Mouse (Mus musculus) T-helper 17 cell (primary cell): ENCODE results near the gene Trim37.

Experiments
- in situ Hi-C, 2 experiments: fragments of 300-600 bp; cut with MboI, MseI; formaldehyde crosslinking; loops; 1 replicate in 1 of 2; 2 replicates in 1 of 2; pipeline ENCODE4 v1.15.1; 2025; ENCODE audit warnings: high pct_unique_total_duplicates in 2 of 2

Trim37 gene

DNA sequence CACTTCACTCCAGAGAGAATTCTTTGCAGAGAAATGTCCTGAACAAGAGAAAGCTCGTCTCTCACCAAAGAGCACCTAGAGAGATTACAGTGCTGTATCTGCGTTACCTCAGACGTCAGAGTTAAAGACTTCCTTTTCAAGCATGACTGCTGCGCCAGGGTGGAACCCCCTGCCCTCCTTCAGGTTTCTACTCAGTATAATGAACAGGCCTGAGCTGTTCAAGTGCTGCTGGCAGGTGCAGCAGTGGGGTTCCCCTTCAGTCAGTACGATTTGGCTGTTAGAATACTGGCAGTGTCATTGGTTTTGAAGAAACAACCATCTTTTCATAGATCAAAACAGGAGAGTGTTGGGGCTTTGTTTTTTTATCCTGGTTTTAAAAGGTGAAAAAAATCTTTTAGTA lies 100.2 kb downstream of the Trim37 start:
- in situ Hi-C loops = no loop called here

DNA sequence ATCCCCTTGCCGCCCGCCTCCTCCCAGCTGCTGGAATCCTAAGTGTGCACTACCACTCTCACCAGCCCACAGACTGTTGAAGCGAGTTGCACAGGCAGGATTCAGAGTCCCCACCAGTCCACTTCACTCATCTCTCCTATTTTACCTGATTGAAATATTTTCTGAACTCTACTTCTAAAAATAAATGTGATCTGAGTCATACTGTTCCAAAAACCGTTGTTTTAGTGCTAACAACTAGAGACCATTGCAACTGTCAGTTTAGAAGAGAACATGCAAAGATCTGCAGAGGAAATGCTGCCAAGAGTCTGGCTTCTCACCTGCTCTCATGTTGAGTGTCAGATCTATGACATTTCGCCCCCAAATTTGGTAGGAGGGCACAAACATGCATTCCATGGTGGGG lies 106.5 kb downstream of the Trim37 start:
- in situ Hi-C loops = no loop called here

DNA sequence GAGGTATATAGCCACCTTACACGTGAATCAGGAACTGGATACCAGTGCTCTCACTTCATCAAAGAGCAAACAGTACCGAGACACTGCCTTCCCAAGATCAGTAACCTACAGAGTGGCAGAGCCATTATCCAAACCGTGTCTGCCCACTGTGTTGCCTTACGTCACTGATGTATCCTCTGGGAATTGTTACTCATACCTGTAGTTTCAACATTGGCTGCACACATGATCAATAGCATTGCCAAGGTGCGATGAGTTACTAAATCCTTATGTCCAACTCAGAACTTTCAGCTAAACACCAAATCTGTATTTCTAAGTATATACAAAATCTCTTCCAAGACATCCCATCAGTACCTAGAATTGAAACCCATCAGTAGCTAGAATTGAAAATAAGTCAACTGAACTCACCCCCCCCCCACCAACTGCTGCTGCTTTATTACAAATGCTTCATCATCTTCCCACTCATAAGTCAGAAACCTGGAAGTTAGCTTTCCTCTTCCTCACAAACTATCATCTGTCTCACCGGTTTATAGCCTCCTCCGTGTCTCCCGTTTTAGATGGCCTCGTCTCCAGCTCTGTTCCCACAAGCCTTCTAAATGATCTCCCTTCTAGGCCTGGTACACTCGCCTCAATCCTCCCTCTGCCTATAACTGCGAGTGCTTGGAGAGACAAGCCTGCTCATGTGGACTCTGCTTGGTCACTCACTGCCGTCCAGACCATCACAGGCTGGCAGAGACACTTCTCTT lies 108.0 kb downstream of the Trim37 start:
- in situ Hi-C loops = no loop called here

DNA sequence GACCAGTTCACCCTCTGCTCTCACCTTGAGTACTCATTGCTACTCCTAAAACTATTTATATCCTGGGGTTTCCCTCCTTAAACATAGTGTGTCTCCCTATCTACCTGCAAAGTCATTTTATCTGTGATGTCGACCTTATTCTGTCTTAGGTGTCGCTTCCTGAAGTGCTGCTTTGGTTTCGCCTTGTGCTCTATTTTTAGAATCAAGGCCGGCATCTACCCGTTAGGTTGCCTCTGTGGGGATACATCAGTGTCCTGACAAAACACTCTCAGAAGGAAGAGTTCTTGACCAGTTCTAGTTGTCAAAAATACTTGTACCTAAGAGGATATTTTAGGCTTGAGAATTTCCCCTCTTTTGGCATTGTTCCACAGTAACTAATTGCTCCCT lies 108.6 kb downstream of the Trim37 start:
- in situ Hi-C loops = no loop called here

DNA sequence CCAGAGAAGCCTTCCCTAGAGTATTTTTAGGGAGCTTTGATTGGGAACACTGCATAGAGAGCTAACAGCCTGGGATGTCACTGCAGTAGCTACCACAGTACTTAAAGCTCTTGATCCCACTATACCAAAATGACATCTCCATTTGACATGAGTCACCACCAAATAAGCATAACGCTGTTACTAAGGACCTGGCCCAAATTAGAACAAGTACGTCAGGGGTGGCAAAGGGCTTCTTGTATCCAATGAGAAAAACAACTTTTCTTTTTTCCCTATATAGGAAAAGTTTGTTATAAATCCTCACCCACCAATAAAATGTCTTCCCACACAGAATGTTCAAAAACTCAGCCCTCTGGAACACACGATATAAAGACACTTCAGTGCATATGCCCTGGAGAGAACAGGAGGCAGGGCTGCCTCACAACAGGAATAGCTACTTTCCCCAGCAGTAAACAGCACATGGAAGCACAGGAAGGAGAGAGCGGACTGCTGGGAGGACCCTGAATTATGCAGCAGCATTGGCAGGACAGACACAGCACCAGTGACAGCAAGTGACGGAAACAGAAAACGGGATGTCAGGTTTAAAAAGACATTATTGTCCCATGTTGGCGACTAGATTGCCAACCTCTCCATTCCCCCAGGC lies 112.1 kb downstream of the Trim37 start:
- in situ Hi-C loops = no loop called here

DNA sequence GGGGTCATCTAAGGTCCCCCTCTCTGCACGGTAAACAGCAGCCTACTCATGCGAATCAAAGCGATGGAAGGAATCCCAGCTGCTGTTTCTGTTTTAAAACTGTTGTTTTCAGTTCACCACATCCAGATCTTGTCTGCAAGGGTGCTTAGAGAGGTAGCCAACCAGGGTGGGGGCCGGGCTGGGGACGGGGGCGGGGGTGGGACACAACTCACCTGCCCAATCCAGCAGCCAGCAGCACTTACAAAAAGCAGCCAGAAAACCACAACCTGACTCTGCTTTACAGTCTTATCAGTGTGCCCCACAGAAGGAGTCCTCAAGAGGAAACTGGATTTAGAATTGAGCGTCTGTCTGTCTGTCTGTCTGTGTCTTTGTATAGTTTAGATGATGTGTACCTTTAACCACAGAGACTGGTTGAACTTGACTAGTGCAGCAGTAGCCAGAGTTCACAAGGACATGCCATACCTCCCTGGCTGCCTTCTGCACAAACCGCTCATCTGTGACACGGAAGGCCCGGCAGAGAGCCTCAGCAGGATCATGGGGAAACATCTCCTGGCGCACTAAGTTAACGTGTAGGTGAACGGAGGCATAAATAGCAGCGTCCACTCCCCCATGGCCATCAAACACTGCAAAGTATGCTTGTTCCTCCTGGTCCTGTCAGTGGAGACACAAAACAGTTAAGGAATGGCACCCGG lies 113.4 kb downstream of the Trim37 start:
- in situ Hi-C loops = loop anchor here in 1 of 2 experiments (10.0 kb wide), 1 partner anchor 1125 kb away; no protein-coding TSS in a partner anchor

GRCm38 (mm10) chr11:87240833-87241215 lies 113.9 kb downstream of the Trim37 start:
- in situ Hi-C loops = loop anchor here in 1 of 2 experiments (10.0 kb wide), 1 partner anchor 1124 kb away; no protein-coding TSS in a partner anchor

DNA sequence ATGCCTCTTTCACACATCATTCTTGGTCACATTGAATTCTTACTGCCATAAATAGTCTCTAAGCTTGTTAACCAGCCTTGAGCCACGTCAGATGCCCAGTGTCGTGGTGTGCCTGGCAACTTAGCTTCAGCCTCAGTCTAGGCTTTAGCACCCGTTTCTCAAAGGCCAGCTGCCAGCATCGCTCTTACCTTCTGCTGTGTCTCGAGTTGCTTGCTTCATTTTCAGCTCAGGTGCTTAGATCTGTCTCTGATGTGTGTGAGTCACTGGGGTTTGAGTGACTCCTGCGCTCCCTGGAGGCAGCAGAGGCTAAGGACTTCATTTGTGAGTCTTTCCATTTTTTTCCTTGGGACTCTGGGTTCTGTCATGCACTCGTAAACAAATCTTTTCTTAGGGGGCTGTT lies 114.4 kb downstream of the Trim37 start:
- in situ Hi-C loops = loop anchor here in 1 of 2 experiments (10.0 kb wide), 1 partner anchor 1124 kb away; no protein-coding TSS in a partner anchor

- in situ Hi-C loops = loop anchor here in 1 of 2 experiments (10.0 kb wide), 1 partner anchor 1119 kb away; no protein-coding TSS in a partner anchor
Observed at GRCm38 (mm10) chr11:87245171-87245840, 118.4 kb downstream of the Trim37 start.

DNA sequence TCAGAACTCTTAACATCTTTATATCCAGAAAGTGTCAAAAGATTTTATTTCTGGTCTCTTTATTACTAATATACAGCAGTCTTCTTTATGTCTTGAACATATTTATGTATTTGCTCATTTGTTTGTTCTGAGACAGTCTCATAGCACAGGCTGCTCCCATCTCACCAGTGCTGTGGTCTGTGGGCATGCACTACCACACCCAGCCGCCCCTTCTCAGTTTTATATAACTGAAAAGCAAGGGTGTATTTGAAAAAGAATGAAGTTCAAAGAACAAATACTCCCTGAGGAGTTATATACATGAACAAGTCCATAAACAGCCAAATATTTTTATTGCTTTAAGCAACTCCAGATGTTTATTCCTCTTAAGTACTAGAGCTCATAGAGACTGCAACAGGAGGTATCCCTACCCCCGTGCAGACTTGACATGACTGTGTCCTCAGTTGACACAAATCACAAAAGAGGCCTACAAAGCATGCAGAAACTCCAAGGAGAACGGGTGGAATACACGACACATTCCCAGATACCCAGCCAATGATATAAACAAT lies 119.3 kb downstream of the Trim37 start:
- in situ Hi-C loops = loop anchor here in 1 of 2 experiments (10.0 kb wide), 1 partner anchor 1119 kb away; no protein-coding TSS in a partner anchor

DNA sequence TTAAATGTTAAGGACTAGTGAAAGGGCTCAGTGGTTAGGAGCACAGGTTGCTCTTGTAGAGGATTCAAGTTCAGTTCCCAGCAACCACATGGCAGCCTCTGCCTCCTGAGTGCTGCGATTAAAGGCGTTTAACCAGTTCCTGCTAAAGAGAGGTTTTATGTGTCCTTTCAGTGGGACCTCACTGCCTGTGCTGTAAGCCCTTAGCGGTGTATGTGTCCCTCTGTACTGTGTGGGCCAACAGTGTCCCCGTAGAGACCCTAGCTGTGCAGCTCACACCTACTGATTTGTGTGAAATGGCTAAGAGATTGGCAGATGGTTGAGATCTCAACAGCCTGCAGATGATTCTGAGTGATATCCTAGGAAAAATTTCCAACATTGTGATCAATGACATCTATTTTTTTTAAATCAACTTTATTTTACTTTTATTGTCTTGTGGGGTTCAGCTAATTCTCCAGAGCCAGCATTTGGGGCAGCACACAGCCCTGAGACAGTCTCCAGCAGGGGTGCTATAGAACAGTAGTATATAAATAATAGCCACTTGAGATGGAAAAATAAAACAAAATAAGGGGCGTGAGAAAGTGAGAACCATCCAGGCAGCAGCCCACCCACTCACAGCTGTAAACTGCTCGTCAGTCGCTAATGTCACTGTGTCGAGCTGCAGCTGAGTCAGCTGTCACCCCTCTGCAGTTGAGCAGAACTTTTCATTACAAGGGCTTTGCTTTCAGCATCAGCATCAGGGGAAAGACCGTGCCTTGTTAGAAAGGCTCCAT lies 120.0 kb downstream of the Trim37 start:
- in situ Hi-C loops = loop anchor here in 1 of 2 experiments (10.0 kb wide), 1 partner anchor 1118 kb away; no protein-coding TSS in a partner anchor

DNA sequence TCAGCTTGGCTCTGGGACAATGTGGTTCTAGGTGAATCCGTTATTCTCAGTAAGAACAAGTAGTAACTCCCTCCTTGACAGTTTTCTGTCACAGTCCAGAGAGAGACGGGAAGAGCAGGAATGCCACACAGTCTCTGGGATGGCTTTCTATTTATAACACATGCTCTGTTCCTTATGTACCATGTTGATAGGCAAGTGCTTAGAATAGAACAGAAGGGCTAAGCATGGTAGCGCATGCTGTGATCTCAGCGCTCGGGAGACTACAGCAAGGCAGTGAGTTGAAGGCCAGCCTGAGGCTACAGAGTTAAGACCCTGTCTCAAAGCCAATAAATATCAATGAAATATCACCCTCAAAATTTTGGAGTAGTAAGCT lies 120.6 kb downstream of the Trim37 start:
- in situ Hi-C loops = loop anchor here in 1 of 2 experiments (10.0 kb wide), 1 partner anchor 1117 kb away; no protein-coding TSS in a partner anchor

GRCm38 (mm10) chr11:87250132-87250531 lies 123.3 kb downstream of the Trim37 start:
- in situ Hi-C loops = loop anchor here in 1 of 2 experiments (25.0 kb wide), 1 partner anchor 1688 kb away; no protein-coding TSS in a partner anchor

GRCm38 (mm10) chr11:87253294-87253693 lies 126.4 kb downstream of the Trim37 start:
- in situ Hi-C loops = loop anchor here in 1 of 2 experiments (25.0 kb wide), 1 partner anchor 1691 kb away; no protein-coding TSS in a partner anchor

- in situ Hi-C loops = loop anchor here in 1 of 2 experiments (25.0 kb wide), 1 partner anchor 1692 kb away; no protein-coding TSS in a partner anchor
Observed at GRCm38 (mm10) chr11:87254149-87254548, 127.3 kb downstream of the Trim37 start.

DNA sequence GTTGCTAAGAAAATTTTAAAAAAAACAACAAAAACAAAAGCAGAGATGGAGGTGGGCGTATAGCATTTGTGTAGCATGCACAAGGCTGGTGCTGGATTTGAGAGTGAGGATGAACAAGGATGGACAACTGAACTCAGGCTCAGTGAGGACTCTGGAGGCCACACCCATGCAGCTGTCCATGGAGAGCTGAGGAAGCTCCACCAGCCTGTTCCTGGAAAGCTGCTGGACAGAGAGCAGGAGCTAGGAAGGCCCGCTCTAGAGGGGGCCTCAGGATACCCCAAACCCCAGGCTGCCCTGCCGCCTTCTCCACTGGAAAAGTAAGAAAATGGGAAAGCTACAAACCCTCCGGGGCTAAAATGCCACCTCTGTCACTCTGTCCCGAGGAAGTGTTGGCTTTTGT lies 130.4 kb downstream of the Trim37 start:
- in situ Hi-C loops = loop anchor here in 1 of 2 experiments (25.0 kb wide), 1 partner anchor 1695 kb away; no protein-coding TSS in a partner anchor

DNA sequence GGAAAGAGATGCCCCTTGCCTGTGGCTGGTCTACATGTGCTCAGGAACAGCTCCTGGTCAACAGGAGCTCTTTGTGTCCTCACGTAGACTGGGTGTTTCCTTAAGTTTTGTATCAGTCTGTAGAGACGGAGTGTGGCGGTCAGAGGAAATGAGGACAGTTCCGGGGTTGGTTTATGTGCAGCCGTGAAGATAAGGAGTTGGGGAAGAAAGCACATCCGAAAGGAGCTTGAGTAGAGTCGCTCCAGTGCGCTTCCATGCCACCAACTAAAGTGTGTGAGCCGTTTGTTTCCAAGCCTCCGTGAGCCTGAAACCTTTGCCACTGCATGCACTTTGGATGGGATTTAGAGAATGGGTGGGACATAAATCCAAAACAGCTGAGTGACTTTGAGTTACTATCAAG lies 132.9 kb downstream of the Trim37 start:
- in situ Hi-C loops = loop anchor here in 1 of 2 experiments (25.0 kb wide), 1 partner anchor 1697 kb away; no protein-coding TSS in a partner anchor

- in situ Hi-C loops = loop anchor here in 1 of 2 experiments (25.0 kb wide), 1 partner anchor 1699 kb away; no protein-coding TSS in a partner anchor
Observed at GRCm38 (mm10) chr11:87261705-87262104, 134.8 kb downstream of the Trim37 start.

DNA sequence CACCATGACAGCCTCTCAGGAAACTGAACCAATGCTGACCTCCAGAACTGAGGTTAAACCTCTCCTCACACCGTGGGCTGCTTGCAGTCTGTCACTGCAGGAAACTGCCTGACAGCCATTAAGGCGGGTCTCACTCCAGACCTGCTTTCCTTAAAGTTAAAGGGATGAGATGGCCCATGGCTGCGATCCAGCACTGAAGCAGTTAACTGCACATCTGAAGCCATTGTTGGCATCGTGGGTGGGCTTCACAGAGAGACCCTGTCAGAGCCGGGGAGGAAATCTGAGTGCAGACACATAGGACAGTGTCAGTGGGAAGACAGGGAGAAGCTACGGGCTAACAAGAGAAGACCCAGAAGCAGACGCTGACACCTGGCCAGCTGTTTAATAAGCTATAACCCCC lies 137.1 kb downstream of the Trim37 start:
- in situ Hi-C loops = loop anchor here in 1 of 2 experiments (25.0 kb wide), 1 partner anchor 1702 kb away; no protein-coding TSS in a partner anchor

DNA sequence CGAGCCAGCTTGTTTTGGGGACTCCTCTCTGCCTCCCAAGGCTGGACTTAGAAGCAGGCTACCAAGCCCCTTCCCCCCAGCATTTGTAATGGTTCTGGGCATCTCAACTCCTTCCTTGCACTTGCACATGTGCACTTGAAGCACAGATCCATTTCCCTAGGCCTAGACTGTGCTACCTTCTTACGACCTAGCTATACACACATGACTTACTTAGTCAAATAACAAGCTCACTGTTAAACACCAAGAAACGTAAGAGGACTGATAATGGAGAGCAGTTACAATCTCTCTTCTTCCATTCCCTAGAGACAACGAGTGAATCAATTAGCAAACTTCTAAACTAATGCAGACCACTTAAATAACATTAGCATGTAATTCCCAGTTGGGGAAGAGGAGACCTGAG lies 139.4 kb downstream of the Trim37 start:
- in situ Hi-C loops = loop anchor here in 1 of 2 experiments (25.0 kb wide), 1 partner anchor 1704 kb away; no protein-coding TSS in a partner anchor
